Mouse (Mus musculus): ENCODE data around the gene Pde10a.

DNA sequence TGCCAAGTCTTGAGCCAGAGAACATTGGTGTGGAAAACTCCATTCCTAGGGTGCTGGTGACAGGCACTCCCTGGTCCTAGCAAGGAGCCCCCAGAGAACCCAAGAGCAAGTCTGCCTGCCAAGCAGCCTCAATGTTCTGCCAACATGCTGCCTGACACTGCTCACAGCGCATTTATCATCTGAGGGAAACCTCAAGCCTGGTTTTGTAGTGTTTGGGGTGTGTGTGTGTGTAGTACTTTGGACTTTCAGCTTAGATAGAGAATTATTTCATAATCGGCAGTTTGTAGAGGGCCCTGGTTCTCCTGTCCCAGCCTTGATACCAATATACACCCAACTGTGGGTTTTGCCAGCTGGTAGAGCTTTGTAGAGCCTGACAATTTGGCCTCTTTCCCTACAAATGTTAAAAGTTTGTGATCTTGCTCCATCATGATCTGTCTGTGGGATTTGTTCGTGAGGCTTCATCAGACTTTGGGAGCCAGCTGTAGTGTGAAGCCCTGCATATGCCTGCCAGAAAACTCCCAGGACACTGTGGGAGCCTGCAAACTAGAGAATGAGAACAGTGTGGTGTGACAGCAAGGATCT lies 127.6 kb downstream of the Pde10a start:
- no peak for TF ChIP-seq POLR2A (IDR thresholded peaks at IDR 0.05; ENCODE audit: borderline replicate concordance, low read depth, low read length)
- no peak for TF ChIP-seq CTCF (IDR thresholded peaks at IDR 0.05; ENCODE audit: low read depth, low read length)
